Mouse (Mus musculus): ENCODE measurements around the gene Cenpt.
A peak's percentile ranks its signal among the peaks of the same experiment; 100 is the strongest.

Gene Cenpt

DNA sequence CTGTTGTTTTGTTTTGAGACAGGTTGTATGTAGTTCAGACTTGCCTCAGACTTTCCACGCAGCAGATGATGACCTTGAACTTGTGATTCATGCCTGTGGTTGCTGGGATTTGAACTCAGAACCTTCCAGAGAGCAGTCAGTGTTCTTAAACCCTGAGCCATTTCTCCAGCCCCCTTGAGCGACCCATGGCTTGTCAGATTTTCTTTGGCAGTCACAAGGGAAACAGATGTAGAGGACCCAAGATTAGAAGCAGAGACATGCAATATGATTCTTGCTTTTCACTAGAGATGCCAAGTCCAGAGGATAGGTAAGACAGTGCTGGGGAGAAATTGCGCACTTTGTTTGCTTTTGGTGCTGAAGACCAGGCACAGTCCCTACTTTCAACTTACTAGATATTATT is at the start of gene Cenpt:
Cenpt (minus strand) TSS at position 101 of the 400 bp plus-strand sequence.
- no peak for DNase-seq (ENCODE audit: low spot score in 2 of 2)

DNA sequence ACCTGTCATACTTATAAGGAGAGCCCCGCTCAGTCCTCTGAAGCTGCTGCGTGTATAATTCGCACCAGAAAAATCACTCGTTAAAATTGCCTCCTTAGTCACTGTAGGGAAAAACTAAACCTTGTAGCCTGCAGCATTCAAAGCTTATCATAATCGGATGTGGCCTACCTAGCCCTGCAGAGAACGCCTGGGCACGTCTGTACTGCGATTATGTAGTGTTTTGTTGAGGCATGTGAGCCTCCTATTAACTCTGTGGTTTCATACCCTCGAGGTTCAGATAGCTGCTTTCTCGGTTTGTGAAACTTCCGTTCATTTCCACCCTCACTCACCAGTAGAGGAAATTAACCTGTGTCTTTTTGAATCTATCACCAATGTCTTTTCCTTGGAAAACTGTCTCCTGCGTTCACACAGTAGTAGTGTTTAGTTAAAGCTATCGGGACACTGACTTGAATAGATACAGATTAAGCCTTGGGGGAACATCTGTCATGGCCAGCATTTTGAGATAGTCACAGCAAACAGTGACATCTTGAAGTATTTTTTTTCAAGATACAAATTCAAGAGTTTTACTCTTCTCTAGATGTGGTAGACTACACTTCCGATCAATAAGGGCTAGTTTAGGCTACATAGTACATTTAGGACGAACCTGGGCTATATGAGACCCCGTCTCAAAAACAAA is 48.0 kb upstream of the Cenpt start:
- peak in 1 of 2 experiments; percentile 16 for DNase-seq (ENCODE audit: low spot score in 2 of 2)

DNA sequence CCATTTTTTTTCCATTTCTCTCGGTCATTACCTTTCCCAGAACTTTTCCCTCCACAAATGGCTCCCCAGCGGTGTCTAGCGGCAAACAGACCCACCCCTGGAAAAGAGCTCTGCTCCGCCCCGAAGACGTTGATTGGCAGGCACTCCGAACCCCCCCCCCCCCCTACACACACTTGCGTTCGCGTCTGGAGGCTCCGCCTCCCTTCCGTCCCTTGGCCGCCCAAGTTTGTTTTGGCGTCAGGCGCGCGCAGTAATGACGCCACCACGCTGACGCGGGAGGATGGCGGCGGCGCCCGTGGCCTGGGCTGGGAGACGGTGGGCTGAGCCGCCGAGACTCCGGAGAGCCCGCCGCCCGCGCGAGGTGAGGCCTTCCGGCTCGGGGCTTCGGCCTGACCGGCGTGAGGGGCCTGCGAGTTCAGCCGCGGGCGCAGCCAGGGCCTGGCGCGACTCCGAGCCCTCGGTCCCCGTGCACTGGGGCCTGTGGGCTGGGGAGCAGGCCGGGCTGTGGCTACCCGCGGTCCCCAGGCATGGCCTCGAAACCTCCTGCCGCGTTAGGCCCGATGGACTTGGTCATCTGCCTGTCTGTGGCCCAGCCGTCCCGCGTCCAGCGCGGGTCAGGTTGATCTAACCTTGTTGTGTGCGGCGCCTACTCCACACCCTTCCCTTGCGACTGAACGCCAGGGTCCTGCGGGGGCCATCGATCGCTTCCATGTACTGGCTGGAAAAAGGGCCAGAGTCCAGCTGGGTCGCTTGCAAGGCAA is 47.3 kb upstream of the Cenpt start, which contains the start of gene Pskh1:
Pskh1 (plus strand) TSS at position 262 of the 761 bp plus-strand sequence.
- DNase-seq (ENCODE audit: low spot score in 2 of 2): peak; percentile 89 to 90

DNA sequence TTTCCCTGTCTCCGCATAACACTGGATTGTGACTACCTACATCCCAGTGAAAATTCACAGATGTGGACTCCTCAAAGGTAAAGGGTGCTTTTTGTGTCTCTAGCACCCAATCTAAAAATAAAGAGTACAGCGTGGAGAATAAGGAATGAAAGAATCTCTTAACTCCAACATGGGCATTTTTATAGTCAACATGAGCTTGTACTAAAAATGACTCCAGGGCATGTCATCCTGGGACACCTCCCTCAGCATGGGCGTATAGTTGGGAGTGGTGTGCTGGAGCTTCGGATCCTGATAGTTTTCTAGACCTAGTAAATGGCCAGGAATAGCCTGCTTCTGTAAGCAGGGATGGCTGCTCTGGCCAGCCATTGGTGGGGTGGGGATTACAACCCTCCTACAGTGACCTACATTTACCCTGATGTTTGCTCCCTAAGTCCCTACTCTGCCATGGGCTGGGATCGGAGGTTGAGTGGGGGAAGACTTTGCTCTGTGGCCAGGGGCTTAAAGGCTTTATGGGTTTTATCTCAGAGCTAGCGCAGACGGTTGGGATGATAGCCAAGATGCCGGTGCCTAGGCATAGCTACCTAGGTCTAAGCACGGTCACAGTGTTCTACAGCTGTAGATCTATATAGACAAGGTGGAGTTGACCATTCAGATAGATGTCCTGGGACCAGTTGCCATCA is 44.9 kb upstream of the Cenpt start:
- DNase-seq (ENCODE audit: low spot score in 2 of 2): no peak

DNA sequence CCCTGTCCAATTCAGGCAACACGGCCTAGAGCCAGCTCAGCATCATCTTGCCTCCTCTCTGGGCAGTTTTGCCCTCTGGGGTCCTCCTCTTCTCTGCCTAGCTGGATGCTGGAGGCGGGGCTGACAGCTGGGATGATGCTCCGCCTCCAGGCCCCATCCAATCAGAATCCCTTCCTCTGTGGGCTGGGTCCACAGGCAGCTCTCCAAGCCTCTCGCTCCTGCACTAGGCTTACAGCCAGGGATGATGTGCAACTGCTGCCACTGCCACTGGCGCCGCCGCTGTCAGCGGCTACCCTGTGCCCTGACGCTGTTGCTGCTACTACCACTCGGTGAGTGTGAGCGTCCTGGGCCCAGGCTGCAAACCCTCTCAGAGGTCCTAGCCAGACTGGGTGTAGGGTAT is 40.3 kb upstream of the Cenpt start, which contains the start of gene Nrn1l:
Nrn1l (plus strand) TSS at position 229 of the 400 bp plus-strand sequence.
- DNase-seq (ENCODE audit: low spot score in 2 of 2): peak; percentile 25 to 66

DNA sequence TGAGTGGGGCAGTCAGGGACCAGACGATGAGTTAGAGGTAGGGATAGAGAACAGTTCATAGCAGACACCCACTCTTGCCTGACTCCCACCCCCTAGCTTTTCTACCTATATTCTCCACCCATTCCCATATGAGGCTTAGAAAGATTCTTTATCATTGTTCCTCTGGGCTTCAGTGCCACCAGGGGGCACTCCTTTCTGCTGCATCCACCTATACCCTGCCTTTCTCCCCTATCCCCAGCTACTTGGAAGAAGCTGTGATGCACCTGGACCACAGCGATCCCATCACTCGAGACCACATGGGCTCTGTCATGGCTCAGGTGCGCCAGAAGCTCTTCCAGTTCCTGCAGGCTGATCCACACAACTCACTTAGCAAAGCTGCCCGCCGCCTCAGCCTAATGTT is 39.4 kb upstream of the Cenpt start:
- no peak for DNase-seq (ENCODE audit: low spot score in 2 of 2)

DNA sequence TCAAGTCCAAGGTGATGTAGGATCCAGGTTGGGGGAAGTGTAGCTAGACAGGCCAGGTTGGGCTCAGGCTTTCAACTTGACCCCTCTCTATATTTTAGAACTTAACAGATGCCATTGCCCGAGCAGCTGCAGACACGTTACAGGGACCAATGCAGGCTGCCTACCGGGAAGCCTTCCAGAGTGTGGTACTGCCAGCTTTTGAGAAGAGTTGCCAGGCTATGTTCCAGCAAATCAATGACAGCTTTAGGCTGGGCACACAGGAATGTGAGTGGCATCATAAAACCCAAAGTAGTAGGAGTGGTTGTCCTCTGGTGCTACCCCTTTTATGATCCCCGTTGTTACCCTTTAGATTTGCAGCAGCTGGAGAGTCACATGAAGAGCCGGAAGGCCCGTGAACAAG is 37.8 kb upstream of the Cenpt start:
- DNase-seq (ENCODE audit: low spot score in 2 of 2): no peak

DNA sequence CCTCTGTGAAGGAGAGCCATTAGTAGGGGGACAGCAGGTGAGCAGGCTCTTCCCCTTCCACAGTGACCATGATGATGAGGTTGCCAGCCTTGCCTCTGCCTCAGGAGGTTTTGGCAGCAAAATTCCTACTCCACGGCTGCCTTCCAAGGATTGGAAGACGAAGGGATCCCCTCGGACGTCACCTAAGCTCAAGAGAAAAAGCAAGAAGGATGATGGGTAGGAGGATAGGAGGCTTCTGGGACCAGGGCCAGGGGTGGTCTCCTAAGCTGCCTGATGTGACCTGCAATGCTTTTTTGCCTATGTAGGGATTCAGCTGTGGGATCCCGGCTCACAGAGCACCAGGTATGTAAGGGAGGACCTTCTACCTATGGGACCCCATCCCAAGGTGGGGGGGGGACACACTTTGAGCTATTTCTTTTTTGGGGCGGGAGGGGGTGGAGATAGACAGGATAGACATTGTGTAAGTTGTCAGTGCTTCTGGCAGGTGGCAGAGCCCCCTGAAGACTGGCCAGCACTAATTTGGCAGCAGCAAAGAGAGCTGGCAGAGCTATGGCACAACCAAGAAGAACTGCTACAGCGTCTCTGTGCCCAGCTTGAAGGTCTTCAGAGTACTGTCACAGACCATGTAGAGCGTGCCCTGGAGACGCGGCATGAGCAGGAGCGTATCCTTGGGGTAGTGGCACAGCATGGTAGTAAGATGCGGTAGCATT is 36.8 kb upstream of the Cenpt start:
- no peak for DNase-seq (ENCODE audit: low spot score in 2 of 2)

DNA sequence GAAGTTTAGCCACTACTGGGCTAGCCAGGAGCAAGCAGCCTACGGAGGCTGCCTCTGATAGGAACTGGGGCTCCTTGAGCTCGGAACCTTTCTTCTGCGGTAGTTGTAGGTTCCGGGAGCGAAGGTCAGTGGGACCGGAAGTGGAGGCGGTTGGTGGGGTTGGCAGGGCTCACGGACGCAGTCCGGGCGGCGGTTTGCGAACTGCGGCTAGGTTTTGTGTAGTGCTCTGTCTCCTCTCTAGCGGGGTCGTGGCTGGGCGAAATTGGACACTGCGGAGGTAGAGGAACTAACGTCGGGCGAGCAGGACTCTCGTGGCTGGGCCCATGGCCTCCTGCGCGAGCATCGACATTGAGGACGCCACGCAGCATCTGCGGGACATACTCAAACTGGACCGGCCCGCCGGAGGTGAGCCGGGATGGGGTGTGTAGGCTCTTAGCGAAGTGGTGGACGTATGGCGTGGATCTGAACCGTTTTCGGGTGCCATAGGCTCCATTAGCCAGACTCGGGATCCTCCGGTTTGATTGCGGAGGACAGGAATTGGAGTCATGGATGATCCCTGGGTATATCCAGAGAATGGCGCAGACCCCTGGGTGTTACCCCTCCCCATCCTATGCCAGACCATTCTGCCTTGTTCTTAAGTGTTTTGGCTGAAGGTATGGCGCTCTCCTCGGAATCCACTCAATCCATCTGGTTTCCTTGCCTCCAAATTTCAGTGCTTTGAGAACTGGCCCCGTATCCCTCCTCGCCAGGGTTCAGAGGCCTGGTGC is 27.9 kb upstream of the Cenpt start, which contains the start of gene Edc4:
Edc4 (plus strand) TSS at position 128 of the 767 bp plus-strand sequence.
- DNase-seq (ENCODE audit: low spot score in 2 of 2): peak; percentile 84

DNA sequence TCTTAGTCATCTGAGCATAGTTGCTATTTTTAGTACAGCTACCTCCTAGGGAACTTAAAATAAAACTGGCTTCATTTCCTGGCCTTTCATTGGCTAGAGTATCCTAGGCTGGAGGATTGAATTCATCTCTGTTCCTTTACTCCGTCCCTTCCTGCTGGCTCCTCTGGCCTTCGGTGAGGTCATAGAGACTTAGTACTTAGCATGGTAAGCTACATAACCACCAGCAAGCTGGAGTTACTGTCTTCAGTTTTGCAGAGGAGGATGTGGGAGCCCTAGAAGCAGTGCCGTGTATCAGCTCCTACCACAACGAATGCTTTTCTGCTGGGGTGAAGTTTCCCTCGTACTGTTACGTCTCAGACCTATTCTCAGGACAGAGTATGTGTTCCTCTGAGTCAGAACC is 21.2 kb upstream of the Cenpt start:
- DNase-seq (ENCODE audit: low spot score in 2 of 2): no peak

DNA sequence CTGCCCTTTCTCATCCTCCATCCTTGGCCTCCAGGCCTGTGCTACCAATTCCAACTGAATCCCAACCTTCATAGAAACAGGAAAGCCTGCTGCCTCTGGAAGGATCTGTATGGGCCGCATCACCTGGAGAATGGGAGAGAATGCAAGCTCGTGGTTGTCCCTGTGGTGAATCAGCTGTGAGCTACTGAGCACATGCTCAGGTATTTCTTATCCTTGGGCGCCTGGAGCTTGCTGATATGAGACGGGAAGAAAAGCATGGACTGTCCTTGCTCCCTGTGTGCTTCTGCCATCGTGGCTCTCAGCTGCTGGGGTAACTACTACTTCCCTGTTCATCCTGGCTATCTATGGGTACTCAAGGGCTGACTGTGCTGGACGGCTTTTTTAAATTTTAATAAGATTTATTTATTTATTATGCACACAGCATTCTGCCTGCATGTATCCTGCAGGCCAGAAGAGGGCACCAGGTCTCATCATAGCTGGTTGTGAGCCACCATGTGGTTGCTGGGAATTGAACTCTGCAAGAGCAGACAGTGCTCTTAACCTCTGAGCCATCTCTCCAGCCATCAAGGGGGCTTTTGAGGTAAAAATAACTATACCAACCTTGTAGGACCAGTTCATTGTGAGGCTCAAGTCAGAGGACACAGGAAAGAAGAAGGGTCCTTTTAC is 13.4 kb upstream of the Cenpt start:
- no peak for DNase-seq (ENCODE audit: low spot score in 2 of 2)

DNA sequence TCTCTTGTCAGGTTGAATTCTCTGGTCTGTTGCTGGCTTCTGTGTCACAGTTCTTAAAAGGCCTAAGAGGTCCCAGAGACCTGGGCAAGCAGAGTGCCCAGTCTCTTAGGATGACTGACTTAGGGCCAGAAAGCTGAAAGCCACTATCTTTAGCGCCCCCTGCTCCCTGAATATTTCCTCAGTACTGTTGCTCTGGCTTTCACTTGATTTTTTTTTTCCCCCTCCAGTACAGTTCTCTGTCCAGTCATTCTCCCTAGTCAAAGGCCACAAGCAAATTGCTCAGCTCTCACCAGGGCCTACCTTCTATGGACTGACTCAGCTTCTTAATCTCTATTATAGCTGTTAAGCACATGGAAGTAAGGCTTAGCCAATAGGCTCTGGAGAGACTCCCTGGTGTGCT is 8.9 kb upstream of the Cenpt start:
- DNase-seq (ENCODE audit: low spot score in 2 of 2): no peak

DNA sequence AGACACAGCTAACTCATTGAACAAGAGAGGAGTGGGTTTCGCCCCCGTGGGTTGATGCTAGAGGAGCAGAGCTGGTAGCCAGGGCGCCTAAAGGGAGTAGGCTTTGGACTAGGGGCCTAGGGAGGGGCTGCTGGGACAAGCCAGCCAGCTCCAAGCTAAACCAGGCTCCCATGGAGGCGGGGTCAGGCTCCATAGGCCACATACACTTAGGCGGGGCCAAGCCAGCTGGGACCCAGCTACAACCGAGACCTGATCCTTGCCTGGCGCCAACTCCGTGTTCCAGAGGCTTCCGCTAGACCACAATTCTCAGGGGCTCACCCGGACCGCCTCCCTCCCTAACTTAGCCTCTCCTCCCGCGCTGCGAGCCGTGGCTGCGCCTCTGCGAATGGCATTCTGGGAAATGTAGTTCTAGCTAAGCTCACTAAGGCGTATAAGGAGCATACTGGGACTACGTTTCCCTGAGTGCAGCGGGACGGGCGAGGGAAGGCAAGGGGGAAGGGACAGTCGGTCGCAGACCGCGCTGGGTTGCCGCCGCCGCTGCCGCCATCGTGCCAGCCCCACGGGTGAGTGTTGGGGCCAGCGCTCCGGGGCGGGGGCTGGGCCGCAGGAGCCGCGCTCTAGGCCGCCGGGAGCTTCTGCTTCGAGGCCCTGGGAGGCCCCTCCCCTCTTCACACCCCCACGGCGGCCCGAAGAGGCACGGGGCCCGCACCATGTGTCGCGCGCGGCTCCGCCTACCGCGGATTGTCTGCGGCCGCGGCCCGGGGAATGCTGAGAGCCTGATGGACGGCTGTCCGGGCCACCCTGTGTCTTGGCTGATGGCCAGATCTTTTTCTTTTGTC is 7.3 kb upstream of the Cenpt start, which contains the start of gene Nutf2:
Nutf2 (plus strand) TSS at position 438 of the 839 bp plus-strand sequence.
- peak; percentile 89 to 96 for DNase-seq (ENCODE audit: low spot score in 2 of 2)

DNA sequence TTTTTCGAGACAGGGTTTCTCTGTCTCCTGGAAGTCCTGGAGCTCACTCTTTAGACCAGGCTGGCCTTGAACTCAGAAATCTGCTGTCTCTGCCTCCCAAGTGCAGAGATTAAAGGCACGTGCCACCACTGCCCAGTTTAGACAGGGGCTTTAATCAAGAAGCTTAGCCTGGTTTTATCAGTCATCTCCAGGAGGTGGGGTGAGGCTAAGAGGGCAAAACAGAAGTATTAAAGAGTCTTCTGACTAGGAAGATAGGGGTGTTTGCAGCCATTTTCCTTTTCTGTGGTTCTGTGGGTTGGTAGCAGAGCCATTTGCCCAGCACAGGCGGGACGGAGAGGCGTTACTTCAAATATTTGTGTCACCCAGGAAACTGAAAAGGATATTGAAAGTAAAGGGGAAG is 6.2 kb upstream of the Cenpt start:
- DNase-seq (ENCODE audit: low spot score in 2 of 2): no peak

DNA sequence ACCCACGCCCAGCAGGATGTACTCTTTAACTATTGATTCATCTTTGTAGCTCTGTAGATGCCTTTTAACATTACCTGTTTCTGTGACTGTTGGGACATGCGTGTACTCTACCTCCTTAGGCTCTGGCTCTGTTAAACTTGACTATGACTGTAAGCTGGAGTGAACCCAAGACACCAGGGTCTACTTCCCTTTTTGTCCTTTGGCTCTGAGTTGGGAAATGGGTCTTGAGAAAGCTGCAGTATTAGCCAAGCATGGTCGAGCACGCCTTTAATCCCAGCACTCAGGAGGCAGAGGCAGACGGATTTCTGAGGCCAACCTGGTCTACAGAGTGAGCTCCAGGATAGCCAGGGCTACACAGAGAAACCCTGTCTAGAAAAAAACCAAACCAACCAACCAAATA is 5.4 kb upstream of the Cenpt start:
- DNase-seq (ENCODE audit: low spot score in 2 of 2): no peak

DNA sequence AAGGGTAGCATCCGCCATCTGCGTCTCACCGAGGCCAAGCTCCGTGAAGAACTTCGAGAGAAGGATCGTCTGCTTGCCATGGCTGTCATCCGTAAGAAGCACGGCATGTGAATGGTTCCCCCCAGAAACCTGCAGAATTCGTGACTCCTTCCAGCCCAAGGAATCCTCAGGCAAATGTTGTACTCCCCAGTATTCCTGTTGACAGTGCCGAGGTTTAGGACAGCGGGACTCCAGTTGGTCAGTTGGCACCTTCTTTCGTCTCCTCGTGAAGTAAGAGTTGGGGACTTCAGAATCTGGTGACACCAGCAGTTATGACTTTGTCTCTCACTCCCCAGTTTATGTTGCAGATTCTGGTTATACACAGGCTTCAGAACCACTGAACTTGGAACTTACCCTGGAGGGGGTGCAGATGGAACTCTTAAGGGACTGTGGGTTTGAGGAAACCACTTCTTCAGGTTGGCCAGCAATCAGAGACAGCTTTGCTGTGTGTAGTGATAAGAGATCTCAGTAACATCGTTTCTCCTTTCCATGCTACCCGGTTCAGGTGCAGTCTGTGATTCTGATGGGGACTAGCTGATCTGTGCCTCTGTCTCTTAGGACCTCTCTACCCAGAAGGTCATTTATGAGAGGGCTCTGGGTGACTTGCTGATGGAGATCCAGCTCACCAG is 3.2 kb upstream of the Cenpt start:
- DNase-seq (ENCODE audit: low spot score in 2 of 2): no peak

DNA sequence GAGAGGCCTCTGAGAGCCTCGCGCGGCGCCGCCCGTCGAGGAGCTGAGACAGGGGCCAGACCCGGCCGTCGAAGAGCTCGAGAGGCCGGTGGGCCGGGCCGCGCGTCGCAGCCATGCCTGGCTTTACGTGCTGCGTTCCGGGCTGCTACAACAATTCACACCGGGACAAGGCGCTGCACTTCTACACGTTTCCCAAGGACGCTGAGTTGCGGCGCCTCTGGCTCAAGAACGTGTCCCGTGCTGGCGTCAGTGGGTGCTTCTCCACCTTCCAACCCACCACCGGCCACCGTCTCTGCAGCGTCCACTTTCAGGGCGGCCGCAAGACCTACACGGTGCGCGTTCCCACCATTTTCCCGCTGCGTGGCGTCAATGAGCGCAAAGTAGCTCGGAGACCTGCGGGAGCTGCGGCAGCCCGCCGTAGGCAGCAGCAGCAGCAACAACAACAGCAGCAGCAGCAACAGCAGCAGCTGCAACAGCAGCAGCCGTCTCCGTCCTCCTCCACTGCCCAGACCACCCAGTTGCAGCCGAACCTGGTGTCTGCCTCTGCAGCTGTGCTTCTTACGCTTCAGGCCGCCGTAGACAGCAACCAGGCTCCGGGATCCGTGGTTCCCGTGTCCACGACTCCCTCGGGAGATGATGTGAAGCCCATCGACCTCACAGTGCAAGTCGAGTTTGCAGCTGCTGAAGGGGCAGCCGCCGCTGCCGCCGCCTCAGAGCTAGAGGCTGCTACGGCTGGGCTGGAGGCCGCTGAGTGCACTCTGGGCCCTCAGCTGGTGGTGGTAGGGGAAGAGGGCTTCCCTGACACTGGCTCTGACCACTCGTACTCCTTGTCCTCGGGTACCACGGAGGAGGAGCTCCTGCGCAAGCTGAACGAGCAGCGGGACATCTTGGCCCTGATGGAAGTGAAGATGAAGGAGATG is 2.4 kb upstream of the Cenpt start:
- DNase-seq (ENCODE audit: low spot score in 2 of 2): peak; percentile 32 to 43

DNA sequence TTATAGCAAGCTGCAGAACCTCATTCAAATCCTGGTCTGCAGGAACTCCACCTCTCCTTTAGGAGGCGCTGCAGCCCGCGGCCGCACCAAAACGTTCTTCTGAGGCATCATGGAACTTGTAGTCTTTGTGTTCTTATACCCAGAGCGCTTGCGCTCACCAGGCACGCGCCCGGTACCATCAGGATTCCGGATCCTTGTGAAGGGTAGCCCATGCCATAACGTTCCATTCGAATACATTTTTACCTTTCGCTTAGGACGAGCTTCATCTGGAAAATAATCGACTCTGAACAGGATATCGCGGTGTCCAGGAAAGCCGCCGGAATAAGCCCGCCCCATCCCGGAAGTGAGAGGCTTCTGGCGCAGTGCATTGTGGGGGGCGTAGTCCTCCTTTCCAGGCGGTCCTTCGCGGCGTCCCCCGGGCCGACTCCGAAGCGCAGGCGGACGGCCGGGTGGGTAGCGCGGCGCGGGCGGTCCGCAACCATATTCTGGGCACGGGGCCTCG is 1.7 kb upstream of the Cenpt start, which contains the start of gene Thap11:
Thap11 (plus strand) TSS at position 418 of the 502 bp plus-strand sequence.
- peak; percentile 89 to 91 for DNase-seq (ENCODE audit: low spot score in 2 of 2)
